In the genomic region with DNA sequence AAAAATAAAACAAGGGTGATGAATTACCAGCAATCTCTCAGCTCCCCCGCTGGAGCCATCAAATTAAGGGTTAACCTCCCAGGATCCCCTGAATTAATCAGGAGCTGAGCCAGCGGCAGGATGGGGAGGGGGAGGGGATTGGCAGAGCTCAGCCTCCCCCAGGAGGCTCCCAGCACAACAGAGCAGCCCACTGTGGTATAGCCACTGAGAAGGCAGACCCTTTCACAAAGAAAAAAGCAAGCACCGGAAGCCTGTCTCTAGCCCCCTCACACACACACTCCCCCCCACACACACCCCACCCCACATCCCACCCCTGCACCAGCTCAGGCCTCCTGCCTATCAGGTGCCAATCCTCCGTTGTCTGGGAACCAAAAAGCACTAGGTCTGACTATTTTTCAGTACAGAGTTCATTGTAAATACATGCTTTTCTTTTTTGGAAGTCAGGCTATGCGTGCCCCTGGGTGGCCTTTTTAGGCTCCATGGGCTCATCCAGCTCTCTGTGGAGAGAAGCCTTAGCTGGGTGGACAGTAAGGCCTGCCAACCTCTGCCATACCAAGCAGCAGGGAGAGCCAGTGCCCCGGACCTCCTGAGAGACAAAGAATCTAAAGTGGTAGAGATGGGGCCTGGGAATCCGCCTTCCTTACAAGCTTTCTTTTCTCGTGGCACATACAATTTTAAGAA, we compare ENCODE assay signal across 11 mouse cellular contexts.
A peak's percentile ranks its signal among the peaks of the same experiment; 100 is the strongest.
DNase-seq lines count a peak whose midpoint lies in the region; ATAC-seq lines count a peak whose summit lies in the region.
"Had no signal": no experiment of that assay in that cellular context is flagged by ENCODE, and none has a peak within 500 bp of the region (broad histone marks: within the 10 kb centered on the region; RNA-seq: fewer than 3 reads in every experiment).

No protein-coding gene starts in this region.

- H3K4me1 ChIP-seq in embryonic facial prominence, embryonic 13.5 days: peaks cover 25% of the 10 kb centered on the region
- H3K4me1 ChIP-seq in hindbrain, embryonic 16.5 days (ENCODE audit: control insufficient read depth, insufficient read depth, low read depth, low read length): peaks cover 14% of the 10 kb centered on the region
- peaks cover 14% of the 10 kb centered on the region; the same call in 1 of the 2 replicates for H3K4me1 ChIP-seq in neural tube, embryonic 14.5 days (ENCODE audit: control insufficient read depth, insufficient read depth, low read length)

- no peak overlapping the region for H3K4me2 ChIP-seq in embryonic facial prominence, embryonic 13.5 days
- no peak overlapping the region for H3K4me2 ChIP-seq in hindbrain, embryonic 16.5 days (ENCODE audit: low read length)
- no peak overlapping the region for H3K4me2 ChIP-seq in neural tube, embryonic 14.5 days (ENCODE audit: low read depth, low read length)

- intact Hi-C loops in left cerebral cortex, postnatal 10 days (cut with DNase I): no loop called here

- H3K36me3 ChIP-seq in embryonic facial prominence, embryonic 13.5 days: no peaks in the 10 kb centered on the region
- H3K36me3 ChIP-seq in hindbrain, embryonic 16.5 days (ENCODE audit: control insufficient read depth, insufficient read depth, low read length): no peaks in the 10 kb centered on the region
- H3K36me3 ChIP-seq in neural tube, embryonic 14.5 days (ENCODE audit: control insufficient read depth, insufficient read depth, low read length): no peaks in the 10 kb centered on the region
- H3K36me3 ChIP-seq: G1E had no signal

- H3K27me3 ChIP-seq in embryonic facial prominence, embryonic 13.5 days: no peaks in the 10 kb centered on the region
- no peaks in the 10 kb centered on the region for H3K27me3 ChIP-seq in hindbrain, embryonic 16.5 days (replicated peaks; ENCODE audit: control insufficient read depth, insufficient read depth, low read length)
- no peaks in the 10 kb centered on the region for H3K27me3 ChIP-seq in neural tube, embryonic 14.5 days (ENCODE audit: control insufficient read depth, insufficient read depth, low read length)

- 17% methylated on average over 8 of the region's 8 CpGs for WGBS in embryonic facial prominence, embryonic 13.5 days
- 13% methylated on average over 8 of the region's 8 CpGs for WGBS in hindbrain, embryonic 16.5 days
- 13% methylated on average over 8 of the region's 8 CpGs for WGBS in neural tube, embryonic 14.5 days

- peak overlapping the region; percentile 39; the same call in 1 of the 2 replicates for H3K27ac ChIP-seq in embryonic facial prominence, embryonic 13.5 days
- H3K27ac ChIP-seq in hindbrain, embryonic 16.5 days (ENCODE audit: low read depth, low read length): peak overlapping the region; percentile 85
- peak overlapping the region; percentile 58; the same call in 1 of the 2 replicates for H3K27ac ChIP-seq in neural tube, embryonic 14.5 days (ENCODE audit: low read depth, low read length)
- H3K27ac ChIP-seq: liver, embryonic 14.5 days had no signal

- peak; percentile 52; the same call in 1 of the 2 replicates for ATAC-seq in embryonic facial prominence, embryonic 13.5 days (ENCODE audit: insufficient number of reproducible peaks, insufficient read depth, low FRiP score, low TSS enrichment, low read depth)
- ATAC-seq in hindbrain, embryonic 16.5 days: peak; percentile 96
- ATAC-seq in neural tube, embryonic 14.5 days (ENCODE audit: low read depth): peak; percentile 96

- H3K9me3 ChIP-seq in embryonic facial prominence, embryonic 13.5 days: no peaks in the 10 kb centered on the region
- H3K9me3 ChIP-seq in hindbrain, embryonic 16.5 days (ENCODE audit: control insufficient read depth, low read length): no peaks in the 10 kb centered on the region
- H3K9me3 ChIP-seq in neural tube, embryonic 14.5 days (ENCODE audit: control insufficient read depth, low read length): no peaks in the 10 kb centered on the region

- no peak overlapping the region for H3K9ac ChIP-seq in embryonic facial prominence, embryonic 13.5 days
- H3K9ac ChIP-seq in hindbrain, embryonic 16.5 days (ENCODE audit: low read depth, low read length): peak overlapping the region; percentile 45; the same call in 1 of the 2 replicates
- H3K9ac ChIP-seq in neural tube, embryonic 14.5 days (replicated peaks; ENCODE audit: low read depth, low read length): no peak overlapping the region
- H3K9ac ChIP-seq: liver, embryonic 14.5 days had no signal

- peak; percentile 38 to 54 for DNase-seq in left cerebral cortex, postnatal 10 days (ENCODE audit: extremely low spot score in 1 of 2, low spot score in 2 of 2)
- no peak for DNase-seq in left cerebral cortex, adult 9 months (ENCODE audit: low spot score in 2 of 2)
- no peak for DNase-seq in natural killer cell, adult 2 months (ENCODE audit: low spot score in 2 of 2)
- DNase-seq in heart, adult 18-20 months: no peak

- no peak overlapping the region for H3K4me3 ChIP-seq in embryonic facial prominence, embryonic 13.5 days
- H3K4me3 ChIP-seq in hindbrain, embryonic 16.5 days (ENCODE audit: low read length): no peak overlapping the region
- no peak overlapping the region for H3K4me3 ChIP-seq in neural tube, embryonic 14.5 days (ENCODE audit: low read depth, low read length)
- H3K4me3 ChIP-seq: erythroblast, embryonic 14.5 days; myocyte had no signal

Comparison
In these comparisons a context has a peak if more than half of its experiments do, and no peak if none do; other contexts are left out.
1. DNase-seq: peak in left cerebral cortex, postnatal 10 days (2 of 2); none in left cerebral cortex, adult 9 months (0 of 2), natural killer cell, adult 2 months (0 of 2) and heart, adult 18-20 months (0 of 2).
2. Peak in every context shown above with its lines, with median percentiles within 50 percentile points of each other: ATAC-seq and H3K27ac ChIP-seq.